Mouse (Mus musculus) intestine, postnatal 0 days (tissue): Measurements from ENCODE around the gene Ranbp9. TPM values are rescaled to one million over a fixed set of nuclear protein-coding genes. Genes with fewer than 3 reads are reported as not detected.

ENCODE experiments used
- ATAC-seq: fragments of 200-750 bp; cut with Nextera tagmentation; 2 replicates; pipeline ENCODE4 v1.8.0; 2017; ENCODE audit warnings: mild to moderate bottlenecking, moderate TSS enrichment, moderate library complexity
- H3K27ac ChIP-seq: fragments of 300-500 bp; sonication (generic); 2 replicates; pipeline ENCODE4 v1.5.1; 2014; ENCODE audit warnings: mild to moderate bottlenecking, low read depth, low read length, moderate library complexity
- H3K27me3 ChIP-seq: fragments of 300-500 bp; sonication (generic); replicated peaks from 2 replicates; pipeline ENCODE4 v1.6.1; 2014; ENCODE audit warnings: low read length, mixed read lengths; ENCODE audit not compliant: control insufficient read depth, insufficient read depth
- H3K36me3 ChIP-seq: fragments of 300-500 bp; sonication (generic); 2 replicates; pipeline ENCODE4 v1.6.1; 2014; ENCODE audit warnings: mild to moderate bottlenecking, moderate library complexity; ENCODE audit not compliant: control insufficient read depth, insufficient read depth
- H3K4me1 ChIP-seq: fragments of 300-500 bp; sonication (generic); replicated peaks from 2 replicates; pipeline ENCODE4 v1.6.1; 2014; ENCODE audit warnings: antibody characterized with exemption, low read length, mixed read lengths; ENCODE audit not compliant: control insufficient read depth, insufficient read depth
- H3K4me2 ChIP-seq: fragments of 300-500 bp; sonication (generic); replicated peaks from 2 replicates; pipeline ENCODE4 v1.6.1; 2014; ENCODE audit warnings: low read depth, mild to moderate bottlenecking, moderate library complexity
- H3K4me3 ChIP-seq: fragments of 300-500 bp; sonication (generic); 2 replicates; pipeline ENCODE4 v1.5.1; 2014; ENCODE audit warnings: low read depth, low read length
- H3K9ac ChIP-seq: fragments of 300-500 bp; sonication (generic); 2 replicates; pipeline ENCODE4 v1.6.1; 2014; ENCODE audit warnings: mild to moderate bottlenecking, low read depth, low read length
- H3K9me3 ChIP-seq: fragments of 300-500 bp; sonication (generic); 2 replicates; pipeline ENCODE4 v1.6.1; 2016; ENCODE audit warnings: mixed run types; ENCODE audit not compliant: control insufficient read depth
- CTCF ChIP-seq: sonication (generic); IDR thresholded peaks from 2 replicates; pipeline ENCODE4 v1.5.1; 2016; ENCODE audit warnings: low read depth, mild to moderate bottlenecking, control low read depth, antibody characterized with exemption, moderate library complexity
- whole genome bisulfite sequencing: fragments of 180-500 bp; shearing (Covaris S2); extraction: QIAGEN DNeasy Blood & Tissue Kit; methylation state at CpG from one replicate; pipeline ENCODE4 v1.1.7; 2014; 5-methylcytosine and 5-hydroxymethylcytosine counted together
- polyA plus RNA-seq: library from polyadenylated mRNA; unstranded; fragments of >200 nt; fragmentation: Nextera tagmentation; extraction: Ambion mirVana; gene quantifications from 2 replicates; pipeline ENCODE4 v1.2.1, GENCODE M21; 2015

Ranbp9 gene
- 6.9 and 7.2 TPM in 2 replicates for polyA plus RNA-seq

GRCm38 (mm10) chr13:43480957-43481858 lies at the start of gene Ranbp9:
TSS of gene Ranbp9 (minus strand) at chr13:43481282.
- peak; percentile 44 for TF ChIP-seq CTCF
- H3K9ac ChIP-seq, result peak within 1 kb of the TSS; percentile 97
- peak; percentile 91 for ATAC-seq
- H3K4me2 ChIP-seq, result peak within 1 kb of the TSS; percentile 75
- H3K36me3 ChIP-seq, result no peaks in the 10 kb centered on the region
- no peaks in the 10 kb centered on the region for H3K9me3 ChIP-seq
- WGBS, result under 1% methylated on average over 119 of the region's 132 CpGs
- peak within 1 kb of the TSS; percentile 88 for H3K4me3 ChIP-seq
- no peaks in the 10 kb centered on the region for H3K4me1 ChIP-seq
- no peaks in the 10 kb centered on the region for H3K27me3 ChIP-seq
- peak within 1 kb of the TSS; percentile 99 for H3K27ac ChIP-seq

GRCm38 (mm10) chr13:43530129-43530831 lies 49.2 kb upstream of the Ranbp9 start:
- H3K36me3 ChIP-seq, result no peaks in the 10 kb centered on the region

GRCm38 (mm10) chr13:43526289-43526688 lies 45.2 kb upstream of the Ranbp9 start:
- no peak overlapping the region for H3K9ac ChIP-seq
- H3K27me3 ChIP-seq, result no peaks in the 10 kb centered on the region
- no peak overlapping the region for H3K4me3 ChIP-seq
- no peak for TF ChIP-seq CTCF
- H3K9me3 ChIP-seq, result no peaks in the 10 kb centered on the region
- H3K4me2 ChIP-seq, result no peak overlapping the region
- no peaks in the 10 kb centered on the region for H3K36me3 ChIP-seq
- 61% methylated on average over 5 of the region's 5 CpGs for WGBS
- ATAC-seq, result no peak
- H3K4me1 ChIP-seq, result peaks cover 8% of the 10 kb centered on the region; the same call in 1 of the 2 replicates
- no peak overlapping the region for H3K27ac ChIP-seq

More at GRCm38 (mm10) chr13:43530129-43530831, 49.2 kb upstream of the Ranbp9 start:
- no peaks in the 10 kb centered on the region for H3K27me3 ChIP-seq
- WGBS, result 58% methylated on average over 14 of the region's 14 CpGs
- H3K9ac ChIP-seq, result no peak overlapping the region
- no peak overlapping the region for H3K4me3 ChIP-seq
- 0 out of 2 replicates have a peak, but pooled peaks cover 2% of the 10 kb centered on the region for H3K4me1 ChIP-seq
- no peak for TF ChIP-seq CTCF
- no peak overlapping the region for H3K27ac ChIP-seq
- no peak for ATAC-seq
- H3K4me2 ChIP-seq, result no peak overlapping the region
- H3K9me3 ChIP-seq, result no peaks in the 10 kb centered on the region

GRCm38 (mm10) chr13:43525363-43526134 lies 44.5 kb upstream of the Ranbp9 start:
- ATAC-seq, result 0 out of 2 replicates have a peak, but pooled peaks have one; percentile 13
- 45% methylated on average over 16 of the region's 16 CpGs for WGBS
- Histone ChIP-seq H3K9me3 (no peaks in the 10 kb centered on the region), H3K27me3 (no peaks in the 10 kb centered on the region), H3K9ac (no peak overlapping the region), H3K4me2 (no peak overlapping the region), H3K36me3 (no peaks in the 10 kb centered on the region), H3K4me3 (no peak overlapping the region), H3K4me1 (peaks cover 8% of the 10 kb centered on the region; the same call in 1 of the 2 replicates), H3K27ac (0 out of 2 replicates have a peak overlapping the region, but pooled peaks have one; percentile 15)
- TF ChIP-seq CTCF, result no peak

GRCm38 (mm10) chr13:43524491-43525362 lies 43.6 kb upstream of the Ranbp9 start:
- ATAC-seq, result peak; percentile 51; the same call in 1 of the 2 replicates
- H3K27ac ChIP-seq, result no peak overlapping the region; the same call in 1 of the 2 replicates
- no peak overlapping the region for H3K4me3 ChIP-seq
- no peaks in the 10 kb centered on the region for H3K27me3 ChIP-seq
- 53% methylated on average over 16 of the region's 16 CpGs for WGBS
- peaks cover 8% of the 10 kb centered on the region; the same call in 1 of the 2 replicates for H3K4me1 ChIP-seq
- 0 out of 2 replicates have a peak, but pooled peaks have one; percentile 1 for TF ChIP-seq CTCF
- H3K9ac ChIP-seq, result no peak overlapping the region
- H3K9me3 ChIP-seq, result no peaks in the 10 kb centered on the region
- no peaks in the 10 kb centered on the region for H3K36me3 ChIP-seq
- peak overlapping the region; percentile 37 for H3K4me2 ChIP-seq
